29 mouse cellular contexts compared by ENCODE assay signal in genomic region chr16:65017566-65017965, GRCm38 (mm10).
DNase-seq lines count a peak whose midpoint lies in the region; ATAC-seq lines count a peak whose summit lies in the region.
"Had no signal": no experiment of that assay in that cellular context is flagged by ENCODE, and none has a peak within 500 bp of the region (broad histone marks: within the 10 kb centered on the region; RNA-seq: fewer than 3 reads in every experiment).

No protein-coding gene starts in this region.

- no peaks in the 10 kb centered on the region for H3K4me1 ChIP-seq in hindbrain, embryonic 11.5 days (replicated peaks; ENCODE audit: control insufficient read depth, insufficient read depth, low read length)
- no peaks in the 10 kb centered on the region for H3K4me1 ChIP-seq in hindbrain, embryonic 14.5 days (replicated peaks; ENCODE audit: control insufficient read depth, insufficient read depth, low read length)
- H3K4me1 ChIP-seq in embryonic facial prominence, embryonic 10.5 days, result no peaks in the 10 kb centered on the region; the same call in 1 of the 2 replicates
- H3K4me1 ChIP-seq: forebrain, embryonic 10.5 days; heart, embryonic 13.5 days; hindbrain, embryonic 15.5 days; liver, embryonic 12.5 days; midbrain, embryonic 10.5 days had no signal

- no peaks in the 10 kb centered on the region for H3K36me3 ChIP-seq in hindbrain, embryonic 11.5 days (ENCODE audit: control insufficient read depth, insufficient read depth, low read length)
- no peaks in the 10 kb centered on the region for H3K36me3 ChIP-seq in hindbrain, embryonic 14.5 days (replicated peaks; ENCODE audit: control insufficient read depth, insufficient read depth)
- no peaks in the 10 kb centered on the region for H3K36me3 ChIP-seq in embryonic facial prominence, embryonic 10.5 days (replicated peaks)
- H3K36me3 ChIP-seq: forebrain, embryonic 10.5 days; G1E; heart, embryonic 13.5 days; hindbrain, embryonic 15.5 days; liver, embryonic 12.5 days; midbrain, embryonic 10.5 days had no signal

- H3K4me2 ChIP-seq in hindbrain, embryonic 11.5 days (replicated peaks; ENCODE audit: low read depth, low read length), result no peak overlapping the region
- no peak overlapping the region for H3K4me2 ChIP-seq in hindbrain, embryonic 14.5 days (replicated peaks)
- H3K4me2 ChIP-seq: heart, embryonic 13.5 days; hindbrain, embryonic 15.5 days; liver, embryonic 12.5 days had no signal

- 72% methylated on average over 1 of the region's 1 CpGs for WGBS in hindbrain, embryonic 11.5 days
- 82% methylated on average over 1 of the region's 1 CpGs for WGBS in hindbrain, embryonic 14.5 days
- 35% methylated on average over 1 of the region's 1 CpGs for WGBS in embryonic facial prominence, embryonic 10.5 days

- H3K9me3 ChIP-seq in hindbrain, embryonic 11.5 days (ENCODE audit: control insufficient read depth, low read length), result no peaks in the 10 kb centered on the region
- no peaks in the 10 kb centered on the region for H3K9me3 ChIP-seq in hindbrain, embryonic 14.5 days (ENCODE audit: control insufficient read depth, low read length)
- no peaks in the 10 kb centered on the region for H3K9me3 ChIP-seq in embryonic facial prominence, embryonic 10.5 days
- H3K9me3 ChIP-seq: forebrain, embryonic 10.5 days; G1E; heart, embryonic 13.5 days; hindbrain, embryonic 15.5 days; liver, embryonic 12.5 days; midbrain, embryonic 10.5 days had no signal

- no peak overlapping the region for H3K27ac ChIP-seq in hindbrain, embryonic 11.5 days (ENCODE audit: low read depth, low read length)
- H3K27ac ChIP-seq in hindbrain, embryonic 14.5 days, result no peak overlapping the region
- no peak overlapping the region for H3K27ac ChIP-seq in embryonic facial prominence, embryonic 10.5 days (replicated peaks)
- H3K27ac ChIP-seq: forebrain, embryonic 10.5 days; heart, embryonic 13.5 days; hindbrain, embryonic 15.5 days; liver, embryonic 12.5 days; midbrain, embryonic 10.5 days had no signal

- ATAC-seq in hindbrain, embryonic 11.5 days (ENCODE audit: low FRiP score), result no peak
- ATAC-seq in hindbrain, embryonic 14.5 days (ENCODE audit: low FRiP score), result no peak
- ATAC-seq: forebrain, embryonic 16.5 days; intestine, embryonic 16.5 days; liver, embryonic 12.5 days; midbrain, embryonic 16.5 days; Patski had no signal

- H3K27me3 ChIP-seq in hindbrain, embryonic 11.5 days (ENCODE audit: control insufficient read depth, insufficient read depth, low read length), result no peaks in the 10 kb centered on the region
- H3K27me3 ChIP-seq in hindbrain, embryonic 14.5 days (ENCODE audit: control insufficient read depth, insufficient read depth, low read length), result no peaks in the 10 kb centered on the region
- H3K27me3 ChIP-seq in embryonic facial prominence, embryonic 10.5 days (replicated peaks; ENCODE audit: low read depth, poor library complexity, severe bottlenecking), result no peaks in the 10 kb centered on the region
- H3K27me3 ChIP-seq: CH12.LX; heart, embryonic 13.5 days; hindbrain, embryonic 15.5 days; liver, embryonic 12.5 days; Patski had no signal

- peak; percentile 3 for DNase-seq in hindbrain, embryonic 11.5 days (ENCODE audit: low spot score)
- DNase-seq in hindbrain, embryonic 14.5 days (ENCODE audit: low spot score), result no peak
- DNase-seq in urinary bladder, adult 18-20 months (ENCODE audit: low spot score in 2 of 2), result peak; percentile 3 to 10
- no peak for DNase-seq in urinary bladder, postnatal 10 days (ENCODE audit: low spot score)
- DNase-seq in embryonic facial prominence, embryonic 10.5 days (ENCODE audit: low spot score), result peak; percentile 47
- DNase-seq in thymus, postnatal 10 days (ENCODE audit: low spot score in 2 of 2), result no peak
- DNase-seq in layer of hippocampus, adult 18-20 months (ENCODE audit: low spot score in 2 of 2), result no peak
- DNase-seq: adrenal gland, adult 2 months; B cell, adult 2 months; cerebellum, adult 11 months; cerebellum, adult 9-11 months; gastrocnemius, postnatal 14 days; heart, adult 11 months; heart, postnatal 14 days; kidney, adult 9 months; lung, adult 18-20 months; lung, postnatal 10 days had no signal

- H3K4me3 ChIP-seq in hindbrain, embryonic 11.5 days (ENCODE audit: low read depth, low read length), result no peak overlapping the region
- H3K4me3 ChIP-seq in hindbrain, embryonic 14.5 days (replicated peaks; ENCODE audit: low read length), result no peak overlapping the region
- H3K4me3 ChIP-seq in embryonic facial prominence, embryonic 10.5 days, result no peak overlapping the region
- H3K4me3 ChIP-seq: forebrain, embryonic 10.5 days; heart, embryonic 13.5 days; hindbrain, embryonic 15.5 days; liver, embryonic 12.5 days; midbrain, embryonic 10.5 days; myocyte had no signal

- H3K9ac ChIP-seq in hindbrain, embryonic 11.5 days (ENCODE audit: low read depth, low read length), result no peak overlapping the region
- H3K9ac ChIP-seq in hindbrain, embryonic 14.5 days, result no peak overlapping the region
- H3K9ac ChIP-seq: heart, embryonic 13.5 days; hindbrain, embryonic 15.5 days; liver, embryonic 12.5 days had no signal

Comparison
In these comparisons a context has a peak if more than half of its experiments do, and no peak if none do; other contexts are left out.
1. DNase-seq: peak in hindbrain, embryonic 11.5 days (single experiment), urinary bladder, adult 18-20 months (2 of 2) and embryonic facial prominence, embryonic 10.5 days (single experiment); none in hindbrain, embryonic 14.5 days (single experiment), urinary bladder, postnatal 10 days (single experiment), thymus, postnatal 10 days (0 of 2) and layer of hippocampus, adult 18-20 months (0 of 2).